Mouse (Mus musculus) cortical plate, adult 2 months (tissue): Measurements from ENCODE around the gene BC035044.

Experiments used
- CTCF ChIP-seq: fragments of 200-500 bp; IDR thresholded peaks from 2 replicates; pipeline ENCODE4 v1.5.1; 2011; ENCODE audit warnings: mild to moderate bottlenecking, control low read depth, low read length; ENCODE audit not compliant: insufficient read depth; ENCODE audit errors: extremely low read depth
- POLR2A ChIP-seq: fragments of 200-500 bp; IDR thresholded peaks from 2 replicates; pipeline ENCODE4 v1.6.1; 2011; ENCODE audit warnings: mild to moderate bottlenecking, low read length, control low read depth; ENCODE audit not compliant: insufficient read depth; ENCODE audit errors: extremely low read depth

- peak; percentile 38; the same call in 1 of the 2 replicates for TF ChIP-seq CTCF
- TF ChIP-seq POLR2A = no peak
Measured at GRCm38 (mm10) chr6:128854024-128854820, 36.7 kb downstream of the BC035044 start.
